Mouse (Mus musculus) olfactory bulb, adult 2 months (tissue): Measurements from ENCODE around the gene Ncoa4.

Experiments
- CTCF ChIP-seq: fragments of 200-500 bp; IDR thresholded peaks from 2 replicates; pipeline ENCODE4 v1.5.1; 2012; ENCODE audit warnings: low read depth, mild to moderate bottlenecking, low read length, moderate library complexity; ENCODE audit not compliant: insufficient read depth
- POLR2A ChIP-seq: fragments of 200-500 bp; IDR thresholded peaks from 2 replicates; pipeline ENCODE4 v1.6.1; 2012; ENCODE audit warnings: mild to moderate bottlenecking, low read depth, low read length, moderate library complexity; ENCODE audit not compliant: insufficient read depth

GRCm38 (mm10) chr14:32170137-32170536, 10.5 kb downstream of the Ncoa4 start:
- TF ChIP-seq CTCF (no peak), POLR2A (no peak)
